Mouse (Mus musculus) T-helper 1 cell (primary cell): ENCODE results near the gene Fam83e.

Experiments used
- in situ Hi-C: fragments of 300-600 bp; cut with MboI, MseI; formaldehyde crosslinking; loops from one replicate; pipeline ENCODE4 v1.15.1; 2025; ENCODE audit warnings: high pct_unique_total_duplicates

Fam83e gene

GRCm38 (mm10) chr7:45733477-45733876 is 12.5 kb downstream of the Fam83e start:
- in situ Hi-C loops = loop anchor here (5.0 kb wide), 1 partner anchor 209 kb away; no protein-coding TSS in a partner anchor

- in situ Hi-C loops = no loop called here
Measured at GRCm38 (mm10) chr7:45739162-45739763, 18.3 kb downstream of the Fam83e start.

- in situ Hi-C loops = loop anchor here (5.0 kb wide), 1 partner anchor 62 kb away; no protein-coding TSS in a partner anchor
Measured at GRCm38 (mm10) chr7:45739820-45740219, 18.8 kb downstream of the Fam83e start.

- in situ Hi-C loops = loop anchor here (5.0 kb wide), 1 partner anchor 61 kb away; no protein-coding TSS in a partner anchor
Measured at GRCm38 (mm10) chr7:45741308-45741707, 20.3 kb downstream of the Fam83e start.

- in situ Hi-C loops = loop anchor here (5.0 kb wide), 1 partner anchor 61 kb away; no protein-coding TSS in a partner anchor
Measured at GRCm38 (mm10) chr7:45741777-45742176, 20.8 kb downstream of the Fam83e start.

- in situ Hi-C loops = loop anchor here (5.0 kb wide), 1 partner anchor 60 kb away; no protein-coding TSS in a partner anchor
Measured at GRCm38 (mm10) chr7:45742338-45742737, 21.3 kb downstream of the Fam83e start.

- in situ Hi-C loops = loop anchor here (5.0 kb wide), 1 partner anchor 58 kb away; no protein-coding TSS in a partner anchor
Measured at GRCm38 (mm10) chr7:45744387-45744786, 23.4 kb downstream of the Fam83e start.

- in situ Hi-C loops = no loop called here
Measured at GRCm38 (mm10) chr7:45746518-45746917, 25.5 kb downstream of the Fam83e start.

GRCm38 (mm10) chr7:45747450-45747849 is 26.4 kb downstream of the Fam83e start:
- in situ Hi-C loops = no loop called here

- in situ Hi-C loops = no loop called here
Measured at GRCm38 (mm10) chr7:45748110-45748509, 27.1 kb downstream of the Fam83e start.

GRCm38 (mm10) chr7:45749401-45749800 is 28.4 kb downstream of the Fam83e start:
- in situ Hi-C loops = no loop called here

- in situ Hi-C loops = no loop called here
Measured at GRCm38 (mm10) chr7:45750162-45750561, 29.1 kb downstream of the Fam83e start.

- in situ Hi-C loops = no loop called here
Measured at GRCm38 (mm10) chr7:45755703-45756102, 34.7 kb downstream of the Fam83e start.

- in situ Hi-C loops = no loop called here
Measured at GRCm38 (mm10) chr7:45759400-45759799, 38.4 kb downstream of the Fam83e start.

GRCm38 (mm10) chr7:45760151-45760550 is 39.1 kb downstream of the Fam83e start:
- in situ Hi-C loops = no loop called here

- in situ Hi-C loops = no loop called here
Measured at GRCm38 (mm10) chr7:45765995-45766394, 45.0 kb downstream of the Fam83e start.

- in situ Hi-C loops = no loop called here
Measured at GRCm38 (mm10) chr7:45766764-45767163, 45.8 kb downstream of the Fam83e start.

- in situ Hi-C loops = no loop called here
Measured at GRCm38 (mm10) chr7:45767500-45767899, 46.5 kb downstream of the Fam83e start.

- in situ Hi-C loops = no loop called here
Measured at GRCm38 (mm10) chr7:45770427-45771082, 49.5 kb downstream of the Fam83e start.

- in situ Hi-C loops = no loop called here
Measured at GRCm38 (mm10) chr7:45771101-45771500, 50.1 kb downstream of the Fam83e start.

- in situ Hi-C loops = no loop called here
Measured at GRCm38 (mm10) chr7:45775237-45775636, 54.2 kb downstream of the Fam83e start.
